Mouse (Mus musculus) lung, postnatal 0 days (tissue): ENCODE data around the gene Mfsd12. TPM values are rescaled to one million over a fixed set of nuclear protein-coding genes. Genes with fewer than 3 reads are reported as not detected.

Experiments
- ATAC-seq: fragments of 200-750 bp; cut with Nextera tagmentation; 2 replicates; pipeline ENCODE4 v1.8.0; 2017; ENCODE audit warnings: moderate library complexity
- DNase-seq: peaks from one replicate; pipeline ENCODE4 v3.0.0-alpha.2; 2016; ENCODE audit warnings: low spot score
- H3K27ac ChIP-seq: fragments of 300-500 bp; sonication (generic); 2 replicates; pipeline ENCODE4 v1.5.1; 2014; ENCODE audit warnings: antibody characterized with exemption, mild to moderate bottlenecking, low read length, mixed read lengths
- H3K27me3 ChIP-seq: fragments of 300-500 bp; sonication (generic); replicated peaks from 2 replicates; pipeline ENCODE4 v1.6.1; 2014; ENCODE audit warnings: low read length, mixed read lengths; ENCODE audit not compliant: insufficient read depth
- H3K36me3 ChIP-seq: fragments of 300-500 bp; sonication (generic); 2 replicates; pipeline ENCODE4 v1.6.1; 2014; ENCODE audit warnings: low read length, mixed read lengths; ENCODE audit not compliant: insufficient read depth
- H3K4me1 ChIP-seq: fragments of 300-500 bp; sonication (generic); 2 replicates; pipeline ENCODE4 v1.6.1; 2014; ENCODE audit warnings: antibody characterized with exemption, low read depth, low read length, mixed read lengths; ENCODE audit not compliant: insufficient read depth
- H3K4me2 ChIP-seq: fragments of 300-500 bp; sonication (generic); replicated peaks from 2 replicates; pipeline ENCODE4 v1.6.1; 2014; ENCODE audit warnings: low read depth, mild to moderate bottlenecking, low read length, moderate library complexity, mixed read lengths
- H3K4me3 ChIP-seq: fragments of 300-500 bp; sonication (generic); 2 replicates; pipeline ENCODE4 v1.5.1; 2014; ENCODE audit warnings: low read depth, low read length
- H3K9ac ChIP-seq: fragments of 300-500 bp; sonication (generic); replicated peaks from 2 replicates; pipeline ENCODE4 v1.6.1; 2014; ENCODE audit warnings: low read depth, mild to moderate bottlenecking
- H3K9me3 ChIP-seq: fragments of 300-500 bp; sonication (generic); 2 replicates; pipeline ENCODE4 v1.6.1; 2016; ENCODE audit warnings: low read length, mixed read lengths
- CTCF ChIP-seq: IDR thresholded peaks from 2 replicates; pipeline ENCODE4 v1.5.1; 2016; ENCODE audit warnings: antibody characterized with exemption, mild to moderate bottlenecking
- EP300 ChIP-seq: IDR thresholded peaks from 2 replicates; pipeline ENCODE4 v1.6.1; 2016; ENCODE audit warnings: antibody characterized with exemption, mild to moderate bottlenecking, control low read depth
- WGBS: fragments of 180-500 bp; shearing (Covaris S2); extraction: QIAGEN DNeasy Blood & Tissue Kit; methylation state at CpG from one replicate; pipeline ENCODE4 v1.1.7; 2014; 5-methylcytosine and 5-hydroxymethylcytosine counted together
- polyA plus RNA-seq: library from polyadenylated mRNA; unstranded; fragments of >200 nt; fragmentation: Nextera tagmentation; extraction: Ambion mirVana; gene quantifications from 2 replicates; pipeline ENCODE4 v1.2.1, GENCODE M21; 2015

Gene Mfsd12
- polyA plus RNA-seq, 1 experiment from 2014 or later: 14.0 TPM

DNA sequence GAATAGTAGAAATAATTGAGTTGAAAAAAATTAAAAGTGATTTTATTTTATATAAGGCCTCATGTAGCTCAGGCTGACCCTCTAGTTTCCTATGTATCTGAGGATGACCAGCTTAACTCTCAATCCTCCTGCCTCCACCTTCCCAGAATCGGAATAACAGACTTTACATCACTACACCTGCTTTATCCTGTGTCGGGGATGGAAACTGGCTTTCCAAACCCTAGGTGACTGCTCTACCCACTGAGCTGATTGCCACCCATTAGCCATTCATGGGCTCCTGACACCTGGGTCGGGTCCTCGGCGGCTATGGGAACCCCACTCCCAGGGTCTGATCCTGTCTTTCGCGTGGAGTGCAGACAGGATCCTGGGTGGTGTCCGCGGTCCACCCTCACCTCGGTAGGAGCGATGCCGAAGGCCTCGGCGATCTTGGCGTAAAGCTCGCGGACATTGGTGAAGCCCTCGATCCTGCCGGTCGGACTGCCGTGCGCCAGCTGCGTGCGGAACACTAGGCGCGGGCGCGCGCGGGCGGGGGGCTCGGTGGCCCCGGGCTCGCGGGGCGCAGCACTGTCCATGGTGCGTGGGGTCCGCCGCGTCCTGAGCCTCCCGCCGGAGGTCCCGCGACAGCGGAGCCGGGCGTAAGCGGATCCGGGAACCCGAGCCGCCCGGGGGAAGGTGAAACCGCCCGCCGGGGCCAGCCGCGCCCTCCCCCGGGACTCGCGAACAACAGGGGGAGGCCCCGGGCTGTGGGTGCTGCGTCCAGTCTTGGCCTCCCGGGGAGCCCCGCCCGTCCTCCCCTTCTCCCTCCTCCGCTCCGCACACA lies 14.4 kb upstream of the Mfsd12 start, which contains the start of gene Gipc3:
TSS of gene Gipc3 (minus strand) at position 581 of the 820 bp plus-strand sequence.
- TF ChIP-seq EP300: no peak
- TF ChIP-seq CTCF: no peak
- Histone ChIP-seq H3K4me2 (peak within 1 kb of the TSS; percentile 94), H3K4me3 (peak within 1 kb of the TSS; percentile 60), H3K27ac (no peak within 1 kb of the TSS), H3K27me3 (0 out of 2 replicates have a peak, but pooled peaks cover 8% of the 10 kb centered on the region), H3K9ac (peak within 1 kb of the TSS; percentile 48), H3K9me3 (no peaks in the 10 kb centered on the region), H3K36me3 (no peaks in the 10 kb centered on the region), H3K4me1 (peaks cover 5% of the 10 kb centered on the region; the same call in 1 of the 2 replicates)
- WGBS: 4% methylated on average over 43 of the region's 67 CpGs
- ATAC-seq (no peak), DNase-seq (no peak)

DNA sequence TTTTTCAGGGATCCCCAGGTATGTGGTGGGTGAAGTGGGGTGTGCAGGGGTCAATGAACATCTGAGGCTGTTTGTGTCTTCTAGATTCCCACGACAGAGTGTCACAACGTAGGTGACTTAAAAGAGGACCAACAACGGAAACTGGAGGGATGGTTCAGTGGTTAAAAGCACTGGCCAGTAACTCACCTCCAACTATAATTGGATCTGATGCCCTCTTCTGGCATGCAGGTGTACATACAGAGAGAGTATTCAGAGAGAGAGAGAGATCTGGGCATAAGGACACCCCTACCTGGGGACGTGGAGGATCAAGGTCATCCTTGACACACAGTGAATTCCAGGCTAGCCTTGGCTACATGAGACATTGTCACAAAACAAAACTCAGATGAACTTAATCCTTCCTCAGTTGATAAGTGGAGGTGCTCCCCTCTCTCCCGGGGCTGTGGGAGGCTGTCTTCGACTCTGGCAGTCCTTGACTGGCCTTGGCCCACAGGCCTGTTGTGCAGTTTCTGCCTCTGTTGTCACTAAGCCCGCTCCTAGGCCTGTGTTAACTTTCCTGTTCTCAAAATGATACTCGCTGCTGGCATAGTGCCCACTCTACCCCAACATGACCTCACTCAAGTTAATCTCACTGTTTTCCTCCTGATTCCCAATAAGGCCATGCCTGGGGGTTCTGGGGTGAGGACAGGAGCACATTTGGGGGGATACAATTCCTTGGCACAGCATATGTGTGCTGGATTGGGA lies 12.7 kb upstream of the Mfsd12 start:
- H3K27ac ChIP-seq: no peak overlapping the region
- H3K4me2 ChIP-seq: no peak overlapping the region
- H3K4me3 ChIP-seq: no peak overlapping the region
- H3K36me3 ChIP-seq: no peaks in the 10 kb centered on the region
- ATAC-seq: no peak
- peak; percentile 53 for DNase-seq
- peaks cover 5% of the 10 kb centered on the region; the same call in 1 of the 2 replicates for H3K4me1 ChIP-seq
- WGBS: 47% methylated on average over 8 of the region's 8 CpGs
- 0 out of 2 replicates have a peak, but pooled peaks cover 8% of the 10 kb centered on the region for H3K27me3 ChIP-seq
- H3K9ac ChIP-seq: no peak overlapping the region
- TF ChIP-seq CTCF (peak; percentile 61), EP300 (no peak)
- no peaks in the 10 kb centered on the region for H3K9me3 ChIP-seq

DNA sequence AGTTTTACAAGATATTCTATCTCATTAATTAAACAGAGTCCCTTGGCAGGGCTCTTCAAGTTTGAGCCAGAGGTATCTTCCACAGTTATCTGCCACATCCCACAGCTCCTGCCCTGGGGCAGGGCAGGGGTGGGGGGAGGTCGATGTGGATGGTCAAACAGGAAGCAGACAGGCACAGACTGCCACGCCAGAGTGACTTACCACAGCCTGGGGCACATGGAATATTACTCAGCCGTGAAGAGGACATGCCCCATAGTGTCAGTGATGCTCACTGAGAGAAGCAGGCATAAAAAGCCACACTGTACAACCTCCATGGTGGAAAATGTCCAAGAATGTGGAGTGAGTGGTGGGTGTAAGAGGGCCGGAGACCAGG lies 12.1 kb upstream of the Mfsd12 start:
- Histone ChIP-seq H3K36me3 (no peaks in the 10 kb centered on the region), H3K4me1 (peaks cover 5% of the 10 kb centered on the region; the same call in 1 of the 2 replicates), H3K4me3 (no peak overlapping the region), H3K4me2 (no peak overlapping the region), H3K9me3 (no peaks in the 10 kb centered on the region), H3K9ac (no peak overlapping the region), H3K27ac (no peak overlapping the region), H3K27me3 (0 out of 2 replicates have a peak, but pooled peaks cover 8% of the 10 kb centered on the region)
- DNase-seq (no peak), ATAC-seq (no peak)
- TF ChIP-seq EP300: no peak
- no peak for TF ChIP-seq CTCF
- 82% methylated on average over 4 of the region's 4 CpGs for WGBS

DNA sequence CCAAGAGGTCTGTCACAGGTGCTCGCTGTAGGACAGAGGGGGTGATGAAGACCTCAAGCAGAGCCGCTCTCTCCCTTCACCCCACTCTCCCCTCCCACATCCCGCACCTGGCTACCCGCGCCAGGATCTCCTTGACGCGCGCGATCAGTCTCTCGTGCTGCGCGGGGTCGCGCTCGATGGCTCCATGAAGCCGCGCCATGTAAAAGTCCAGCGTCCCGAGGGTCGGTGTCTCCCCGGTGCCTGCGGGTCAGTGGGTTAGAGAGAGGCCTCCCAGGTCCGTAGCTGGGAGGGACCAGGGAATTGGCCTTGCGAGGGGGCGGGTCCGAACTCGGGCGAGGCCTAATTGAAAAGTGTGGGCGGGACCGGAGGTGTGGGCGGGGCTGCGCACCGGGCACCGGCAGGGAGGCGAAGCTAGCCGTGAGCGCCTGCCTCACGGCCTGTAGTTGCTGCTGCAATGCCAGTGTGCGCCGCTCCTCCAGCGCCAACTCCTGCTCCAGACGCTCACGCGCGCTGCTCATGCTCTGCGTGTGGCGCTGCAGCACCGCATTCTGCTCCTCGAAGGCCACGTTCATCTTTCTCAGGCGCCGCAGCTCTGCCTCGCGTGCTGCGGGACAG lies 10.7 kb upstream of the Mfsd12 start:
- H3K4me3 ChIP-seq: 0 out of 2 replicates have a peak overlapping the region, but pooled peaks have one; percentile 10
- DNase-seq: peak; percentile 87
- peak; percentile 27 for ATAC-seq

DNA sequence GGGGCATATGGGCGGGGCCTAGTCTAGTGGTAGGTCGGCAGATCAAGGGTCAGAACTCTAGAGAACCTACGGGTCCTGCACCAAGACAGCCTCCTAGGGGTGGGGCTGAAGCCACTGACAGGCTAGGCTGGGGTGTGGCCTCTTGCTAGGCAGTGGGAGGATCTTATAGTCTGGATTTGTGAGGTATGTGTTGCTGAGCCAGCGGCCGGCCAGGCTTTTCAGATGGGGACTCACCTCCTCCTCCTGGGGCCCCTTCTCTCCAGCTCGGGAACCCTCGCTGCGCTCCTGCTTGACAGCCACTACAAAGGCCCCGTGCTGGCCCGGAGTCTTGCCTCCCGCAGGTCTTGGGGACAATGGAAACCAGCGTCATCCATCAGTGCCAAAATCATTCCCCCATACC lies 8.1 kb upstream of the Mfsd12 start:
- Histone ChIP-seq H3K4me2 (peak overlapping the region; percentile 94), H3K36me3 (no peaks in the 10 kb centered on the region), H3K9ac (peak overlapping the region; percentile 68; the same call in 1 of the 2 replicates), H3K27me3 (no peaks in the 10 kb centered on the region), H3K27ac (peak overlapping the region; percentile 76; the same call in 1 of the 2 replicates), H3K4me1 (0 out of 2 replicates have a peak, but pooled peaks cover 2% of the 10 kb centered on the region), H3K4me3 (peak overlapping the region; percentile 68; the same call in 1 of the 2 replicates), H3K9me3 (no peaks in the 10 kb centered on the region)
- peak; percentile 87 for DNase-seq
- 5% methylated on average over 11 of the region's 12 CpGs for WGBS
- TF ChIP-seq CTCF: no peak
- no peak for TF ChIP-seq EP300
- no peak; the same call in 1 of the 2 replicates for ATAC-seq

More for the DNA sequence above, 10.7 kb upstream of the Mfsd12 start:
- Histone ChIP-seq H3K36me3 (no peaks in the 10 kb centered on the region), H3K27ac (0 out of 2 replicates have a peak overlapping the region, but pooled peaks have one; percentile 57), H3K4me1 (peaks cover 5% of the 10 kb centered on the region; the same call in 1 of the 2 replicates), H3K4me2 (peak overlapping the region; percentile 52), H3K9me3 (no peaks in the 10 kb centered on the region), H3K27me3 (0 out of 2 replicates have a peak, but pooled peaks cover 8% of the 10 kb centered on the region), H3K9ac (no peak overlapping the region)
- TF ChIP-seq EP300 (no peak), CTCF (peak; percentile 61)
- WGBS: 12% methylated on average over 50 of the region's 55 CpGs
